26 mouse cellular contexts compared by ENCODE assay signal in the genomic region with DNA sequence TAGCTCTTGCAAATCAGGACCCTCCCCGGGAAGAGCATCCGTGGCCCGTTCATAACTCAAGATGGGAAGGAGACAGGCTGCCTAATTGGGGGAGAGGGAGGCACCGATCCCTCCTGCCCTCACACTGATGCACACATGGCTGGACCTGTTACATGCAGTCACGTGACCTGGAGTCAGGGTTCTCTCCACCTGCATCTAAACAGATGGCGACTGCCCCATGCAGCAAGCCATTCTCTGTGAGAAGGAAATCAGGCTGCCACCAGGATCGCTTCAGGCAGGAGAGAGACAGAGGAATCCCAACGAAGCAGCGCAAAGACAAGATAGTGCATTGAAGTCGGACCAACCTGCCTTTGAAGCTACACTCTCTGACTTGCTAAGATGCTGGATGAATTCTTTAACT. TPM values are rescaled to one million over a fixed set of nuclear protein-coding genes. Genes with fewer than 3 reads are reported as not detected.
DNase-seq lines count a peak whose midpoint lies in the region; ATAC-seq and TF ChIP-seq lines count a peak whose summit lies in the region.
"Had no signal": no experiment of that assay in that cellular context is flagged by ENCODE, and none has a peak within 500 bp of the region (broad histone marks: within the 10 kb centered on the region; RNA-seq: fewer than 3 reads in every experiment).

No protein-coding gene starts in this region.

- no peak overlapping the region for H3K9ac ChIP-seq in hindbrain, postnatal 0 days (replicated peaks; ENCODE audit: low read length)
- H3K9ac ChIP-seq in hindbrain, embryonic 11.5 days (ENCODE audit: low read depth, low read length), result no peak overlapping the region
- H3K9ac ChIP-seq in forebrain, embryonic 15.5 days (replicated peaks), result no peak overlapping the region
- H3K9ac ChIP-seq: embryonic facial prominence, embryonic 15.5 days; forebrain, embryonic 13.5 days; hindbrain, embryonic 13.5 days; limb, embryonic 12.5 days; liver, embryonic 15.5 days; lung, embryonic 14.5 days; midbrain, embryonic 12.5 days had no signal

- H3K9me3 ChIP-seq in hindbrain, postnatal 0 days (ENCODE audit: low read length), result no peaks in the 10 kb centered on the region
- H3K9me3 ChIP-seq in hindbrain, embryonic 11.5 days (ENCODE audit: control insufficient read depth, low read length), result no peaks in the 10 kb centered on the region
- no peaks in the 10 kb centered on the region for H3K9me3 ChIP-seq in forebrain, embryonic 15.5 days
- H3K9me3 ChIP-seq: embryonic facial prominence, embryonic 10.5 days; embryonic facial prominence, embryonic 15.5 days; forebrain, embryonic 13.5 days; hindbrain, embryonic 13.5 days; limb, embryonic 12.5 days; liver, embryonic 15.5 days had no signal

- TF ChIP-seq CTCF in hindbrain, postnatal 0 days (IDR thresholded peaks at IDR 0.05; ENCODE audit: low read depth), result no peak

- H3K27ac ChIP-seq in hindbrain, postnatal 0 days, result no peak overlapping the region
- no peak overlapping the region for H3K27ac ChIP-seq in hindbrain, embryonic 11.5 days (ENCODE audit: low read depth, low read length)
- H3K27ac ChIP-seq in forebrain, embryonic 15.5 days (replicated peaks), result no peak overlapping the region
- H3K27ac ChIP-seq: embryonic facial prominence, embryonic 10.5 days; embryonic facial prominence, embryonic 15.5 days; forebrain, embryonic 13.5 days; hindbrain, embryonic 13.5 days; limb, embryonic 12.5 days; liver, embryonic 15.5 days; midbrain, embryonic 12.5 days; stomach, postnatal 0 days had no signal

- no peak for ATAC-seq in hindbrain, postnatal 0 days
- no peak for ATAC-seq in hindbrain, embryonic 11.5 days (ENCODE audit: low FRiP score)
- ATAC-seq in forebrain, embryonic 15.5 days (replicated peaks), result no peak
- ATAC-seq: forebrain, embryonic 13.5 days; intestine, postnatal 0 days had no signal

- no peak overlapping the region for H3K4me3 ChIP-seq in hindbrain, postnatal 0 days (ENCODE audit: low read length)
- H3K4me3 ChIP-seq in hindbrain, embryonic 11.5 days (ENCODE audit: low read depth, low read length), result no peak overlapping the region
- no peak overlapping the region for H3K4me3 ChIP-seq in forebrain, embryonic 15.5 days
- H3K4me3 ChIP-seq: embryonic facial prominence, embryonic 10.5 days; embryonic facial prominence, embryonic 15.5 days; forebrain, embryonic 13.5 days; hindbrain, embryonic 13.5 days; limb, embryonic 12.5 days; liver, embryonic 15.5 days; midbrain, embryonic 12.5 days had no signal

- no peaks in the 10 kb centered on the region for H3K4me1 ChIP-seq in hindbrain, postnatal 0 days (ENCODE audit: insufficient read depth, low read length)
- no peaks in the 10 kb centered on the region for H3K4me1 ChIP-seq in hindbrain, embryonic 11.5 days (replicated peaks; ENCODE audit: control insufficient read depth, insufficient read depth, low read length)
- 0 out of 2 replicates have a peak, but pooled peaks cover 4% of the 10 kb centered on the region for H3K4me1 ChIP-seq in forebrain, embryonic 15.5 days
- H3K4me1 ChIP-seq: embryonic facial prominence, embryonic 10.5 days; embryonic facial prominence, embryonic 15.5 days; limb, embryonic 12.5 days; liver, embryonic 15.5 days; midbrain, embryonic 12.5 days had no signal

- no peaks in the 10 kb centered on the region for H3K36me3 ChIP-seq in hindbrain, postnatal 0 days (ENCODE audit: insufficient read depth, low read length)
- H3K36me3 ChIP-seq in hindbrain, embryonic 11.5 days (ENCODE audit: control insufficient read depth, insufficient read depth, low read length), result no peaks in the 10 kb centered on the region
- H3K36me3 ChIP-seq in forebrain, embryonic 15.5 days, result no peaks in the 10 kb centered on the region
- H3K36me3 ChIP-seq: embryonic facial prominence, embryonic 10.5 days; embryonic facial prominence, embryonic 15.5 days; hindbrain, embryonic 13.5 days; limb, embryonic 12.5 days; liver, embryonic 15.5 days; midbrain, embryonic 12.5 days had no signal

- peak; percentile 64 for DNase-seq in hindbrain, postnatal 0 days (ENCODE audit: low spot score)
- no peak for DNase-seq in hindbrain, embryonic 11.5 days (ENCODE audit: low spot score)
- peak; percentile 27 for DNase-seq in brain, adult 2 months (ENCODE audit: low read depth, low spot score)
- peak; percentile 16 for DNase-seq in cerebellum, adult 8-10 months
- DNase-seq in cerebellum, postnatal 25 days, result peak; percentile 64 to 79
- DNase-seq in frontal cortex, adult 2 months (ENCODE audit: extremely low spot score in 1 of 2, low spot score in 1 of 2), result no peak
- DNase-seq in right cerebral cortex, postnatal 36 days (ENCODE audit: low spot score in 2 of 2), result no peak
- DNase-seq: adrenal gland, postnatal 25 days; heart, postnatal 14 days; kidney, postnatal 10 days; layer of hippocampus, adult 9-11 months; lung, embryonic 14.5 days; right cerebral cortex, adult 18-20 months; right cerebral cortex, postnatal 4 days; thymus, adult 18-20 months; thymus, postnatal 36 days had no signal

- WGBS in hindbrain, postnatal 0 days, result 65% methylated on average over 10 of the region's 10 CpGs
- 80% methylated on average over 10 of the region's 10 CpGs for WGBS in hindbrain, embryonic 11.5 days
- 86% methylated on average over 10 of the region's 10 CpGs for WGBS in forebrain, embryonic 15.5 days

- H3K4me2 ChIP-seq in hindbrain, postnatal 0 days (ENCODE audit: low read depth, low read length), result no peak overlapping the region
- H3K4me2 ChIP-seq in hindbrain, embryonic 11.5 days (replicated peaks; ENCODE audit: low read depth, low read length), result no peak overlapping the region
- H3K4me2 ChIP-seq in forebrain, embryonic 15.5 days (replicated peaks), result no peak overlapping the region
- H3K4me2 ChIP-seq: embryonic facial prominence, embryonic 15.5 days; forebrain, embryonic 13.5 days; hindbrain, embryonic 13.5 days; limb, embryonic 12.5 days; liver, embryonic 15.5 days; lung, embryonic 14.5 days; midbrain, embryonic 12.5 days had no signal

- H3K27me3 ChIP-seq in hindbrain, postnatal 0 days (ENCODE audit: insufficient read depth, low read length), result no peaks in the 10 kb centered on the region
- no peaks in the 10 kb centered on the region for H3K27me3 ChIP-seq in hindbrain, embryonic 11.5 days (ENCODE audit: control insufficient read depth, insufficient read depth, low read length)
- no peaks in the 10 kb centered on the region for H3K27me3 ChIP-seq in forebrain, embryonic 15.5 days
- H3K27me3 ChIP-seq: embryonic facial prominence, embryonic 15.5 days; forebrain, embryonic 13.5 days; hindbrain, embryonic 13.5 days; liver, embryonic 15.5 days; midbrain, embryonic 12.5 days had no signal

RNA-seq across cellular contexts. Expression of a gene that starts 3.5 kb away (rescaled TPM):
- total RNA-seq in hindbrain, postnatal 0 days (2014; rRNA removed), result 91.4 and 212 TPM in 2 replicates
- 91.6 and 99.3 TPM in 2 replicates for polyA plus RNA-seq in hindbrain, postnatal 0 days (2015; fragmentation: Nextera tagmentation; extraction: Ambion mirVana)
- 189 and 224 TPM in 2 replicates for polyA plus RNA-seq in hindbrain, embryonic 11.5 days (2014; fragmentation: Nextera tagmentation; extraction: Ambion mirVana)
- 37.9 and 78.2 TPM in 2 replicates for polyA plus RNA-seq in frontal cortex, adult 2 months (2012; rRNA removed)
- polyA plus RNA-seq in forebrain, embryonic 15.5 days (2015; fragmentation: Nextera tagmentation; extraction: Ambion mirVana), result 108 and 113 TPM in 2 replicates

Comparison
In these comparisons a context has a peak if more than half of its experiments do, and no peak if none do; other contexts are left out.
1. DNase-seq: peak in hindbrain, postnatal 0 days (single experiment), brain, adult 2 months (single experiment), cerebellum, adult 8-10 months (single experiment) and cerebellum, postnatal 25 days (2 of 2); none in hindbrain, embryonic 11.5 days (single experiment), frontal cortex, adult 2 months (0 of 2) and right cerebral cortex, postnatal 36 days (0 of 2).